Mouse (Mus musculus): Measurements from ENCODE around the gene Zfp771.
"Not testable (repeated sequence)": the region's sequence is repeated elsewhere in the genome, so short reads cannot be mapped to it uniquely, and the experiment has no call there.

Zfp771 gene

DNA sequence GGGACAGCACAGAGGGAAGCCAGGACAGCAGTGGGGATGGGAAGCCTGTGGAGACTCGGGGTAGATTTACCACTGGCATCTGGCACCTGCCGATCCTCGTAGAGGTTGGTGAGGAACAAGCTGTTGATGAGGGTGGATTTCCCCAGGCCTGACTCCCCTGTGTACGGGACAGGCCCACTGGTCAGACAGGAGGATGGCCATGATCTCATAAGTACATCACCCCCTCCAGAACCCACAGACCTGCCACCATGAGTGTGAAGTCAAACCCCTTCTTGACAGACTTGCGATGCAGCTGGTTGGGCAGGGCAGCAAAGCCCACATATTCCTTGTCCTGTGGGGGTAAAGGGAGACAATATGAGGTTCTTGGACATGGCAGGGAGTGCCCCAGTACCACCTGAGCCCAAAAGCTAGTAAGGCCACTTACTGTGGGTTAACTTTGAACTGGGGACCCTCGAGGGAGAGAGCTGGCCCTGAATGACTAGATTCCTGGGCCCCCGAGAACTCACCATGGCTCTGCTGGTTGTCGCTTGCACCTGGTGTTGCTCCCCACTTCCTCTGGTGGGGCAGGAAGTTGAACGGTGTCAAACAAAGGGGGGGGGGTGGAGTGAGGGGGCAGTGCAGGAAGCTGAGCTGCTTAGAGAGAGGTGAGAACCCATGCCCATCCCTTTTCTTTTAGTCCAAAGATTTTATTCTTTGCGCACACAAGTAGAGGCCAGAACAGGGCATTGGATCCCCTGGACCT is 26.0 kb upstream of the Zfp771 start:
- DNase-seq, result no peak

DNA sequence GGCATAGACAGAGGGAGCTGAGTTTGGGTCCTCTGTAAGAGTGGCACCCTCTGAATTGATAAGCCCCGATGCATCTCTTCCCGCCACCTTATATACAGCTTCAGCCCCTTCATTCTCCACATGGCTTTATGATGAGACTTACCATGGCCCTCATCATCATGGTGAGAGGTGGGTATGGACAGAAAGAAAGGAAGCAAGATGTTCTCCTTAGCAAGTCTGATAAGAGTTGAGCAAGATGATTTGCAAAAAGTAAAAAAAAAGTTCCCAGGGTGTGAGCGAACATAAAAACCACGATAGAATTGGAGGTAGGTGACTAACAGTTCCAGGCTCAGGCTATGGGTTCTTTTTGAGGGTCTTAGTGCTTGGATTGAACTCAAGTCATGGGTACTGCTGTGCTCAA is 25.4 kb upstream of the Zfp771 start:
- DNase-seq, result no peak

DNA sequence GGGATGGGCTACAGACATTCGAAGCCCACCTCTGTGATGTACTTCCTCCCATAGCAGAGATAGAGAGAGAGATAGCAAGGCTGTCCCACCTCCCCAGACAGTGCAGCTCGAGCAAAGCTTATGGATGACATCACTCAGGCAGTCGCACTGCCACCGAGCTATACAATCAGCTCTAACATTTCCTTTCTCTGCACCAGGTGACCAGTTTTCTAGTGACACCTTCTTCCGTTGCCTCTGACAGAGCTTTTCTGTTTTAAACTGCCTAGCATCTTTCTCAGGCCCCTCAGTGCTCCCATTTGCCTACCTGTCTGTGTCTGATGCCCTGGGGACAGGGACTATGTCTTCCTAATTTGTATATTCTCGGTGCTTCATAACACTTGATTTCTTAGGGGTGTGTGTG is 23.6 kb upstream of the Zfp771 start:
- no peak for DNase-seq

DNA sequence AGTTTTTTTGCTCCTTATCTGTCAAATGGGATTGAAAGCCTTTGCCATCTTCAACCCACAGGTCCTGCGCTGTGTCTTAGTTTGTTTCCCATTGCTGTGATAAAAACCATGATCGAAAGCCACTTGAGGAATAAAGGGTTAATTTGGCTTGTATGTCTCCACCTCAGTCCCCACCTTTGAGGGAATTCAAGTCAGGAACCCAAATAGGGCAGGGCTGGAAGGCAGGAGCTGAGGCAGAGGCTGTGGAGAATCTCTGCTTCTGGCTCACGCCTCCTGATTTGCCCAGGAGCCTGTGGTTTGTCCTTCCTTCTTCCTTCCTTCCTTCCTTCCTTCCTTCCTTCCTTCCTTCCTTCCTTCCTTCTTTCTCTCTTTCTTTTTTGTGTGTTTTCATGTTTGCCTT is 21.0 kb upstream of the Zfp771 start:
- DNase-seq, result no peak

DNA sequence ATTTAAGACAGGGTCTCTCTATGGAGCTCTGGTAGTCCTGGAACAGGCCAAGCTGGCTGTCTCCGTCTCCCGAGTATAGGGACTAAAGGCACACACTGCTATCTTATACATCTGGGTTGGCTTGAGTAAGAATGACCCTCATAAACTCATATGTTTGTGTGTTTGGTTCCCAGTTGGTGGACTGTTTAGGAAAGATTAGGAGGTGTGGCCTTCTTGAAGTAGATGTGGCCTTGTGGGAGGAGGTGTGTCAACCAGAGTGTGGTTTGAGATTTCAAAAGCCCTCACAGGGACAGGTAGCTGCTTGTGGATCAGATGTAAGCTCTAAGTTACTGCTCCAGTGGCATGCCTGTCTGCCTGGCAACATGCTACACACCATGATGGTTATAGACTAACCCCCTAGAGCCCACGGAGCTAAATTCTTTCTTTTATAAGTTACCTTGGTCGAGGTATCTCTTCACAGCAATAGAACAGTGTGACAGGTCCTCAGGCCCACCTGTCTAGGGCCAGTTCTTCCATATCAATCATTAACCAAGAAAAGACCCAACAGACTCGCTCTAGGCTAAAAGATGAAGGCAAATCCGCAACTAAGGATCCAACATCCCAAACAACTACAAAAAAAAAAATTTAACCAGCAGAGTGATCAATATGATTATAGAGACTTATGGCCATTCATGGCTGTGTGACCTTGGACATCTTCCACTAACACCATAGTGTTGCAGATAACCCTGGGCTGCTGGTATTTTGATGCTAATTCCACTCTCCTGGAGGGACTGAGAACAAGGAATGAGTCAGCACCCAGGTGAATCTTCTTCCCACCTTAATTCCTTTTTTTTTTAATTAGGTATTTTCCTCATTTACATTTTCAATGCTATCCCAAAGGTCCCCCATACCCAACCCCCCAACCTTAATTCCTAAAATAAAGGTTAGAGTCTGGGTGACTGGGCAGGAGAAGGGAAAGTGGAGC is 20.3 kb upstream of the Zfp771 start:
- DNase-seq, result no peak

DNA sequence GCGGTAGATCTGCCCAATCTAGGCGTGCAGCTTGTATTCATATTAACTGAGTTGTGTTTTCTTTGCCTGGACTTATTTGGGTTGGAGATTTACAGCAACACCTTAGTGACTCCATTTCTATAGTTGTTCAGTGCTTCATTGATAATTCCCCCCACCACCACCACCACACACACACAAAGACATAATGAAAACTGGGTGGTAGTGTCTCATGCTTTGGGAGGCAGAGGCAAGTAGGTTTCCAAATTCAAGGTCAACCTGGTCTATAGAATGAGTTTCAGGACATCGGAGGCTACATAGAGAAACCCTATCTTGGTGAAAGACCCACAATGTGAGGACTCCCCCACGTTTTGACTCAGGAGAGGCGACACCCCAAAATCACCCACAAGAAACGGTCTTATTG is 19.5 kb upstream of the Zfp771 start:
- no peak for DNase-seq

DNA sequence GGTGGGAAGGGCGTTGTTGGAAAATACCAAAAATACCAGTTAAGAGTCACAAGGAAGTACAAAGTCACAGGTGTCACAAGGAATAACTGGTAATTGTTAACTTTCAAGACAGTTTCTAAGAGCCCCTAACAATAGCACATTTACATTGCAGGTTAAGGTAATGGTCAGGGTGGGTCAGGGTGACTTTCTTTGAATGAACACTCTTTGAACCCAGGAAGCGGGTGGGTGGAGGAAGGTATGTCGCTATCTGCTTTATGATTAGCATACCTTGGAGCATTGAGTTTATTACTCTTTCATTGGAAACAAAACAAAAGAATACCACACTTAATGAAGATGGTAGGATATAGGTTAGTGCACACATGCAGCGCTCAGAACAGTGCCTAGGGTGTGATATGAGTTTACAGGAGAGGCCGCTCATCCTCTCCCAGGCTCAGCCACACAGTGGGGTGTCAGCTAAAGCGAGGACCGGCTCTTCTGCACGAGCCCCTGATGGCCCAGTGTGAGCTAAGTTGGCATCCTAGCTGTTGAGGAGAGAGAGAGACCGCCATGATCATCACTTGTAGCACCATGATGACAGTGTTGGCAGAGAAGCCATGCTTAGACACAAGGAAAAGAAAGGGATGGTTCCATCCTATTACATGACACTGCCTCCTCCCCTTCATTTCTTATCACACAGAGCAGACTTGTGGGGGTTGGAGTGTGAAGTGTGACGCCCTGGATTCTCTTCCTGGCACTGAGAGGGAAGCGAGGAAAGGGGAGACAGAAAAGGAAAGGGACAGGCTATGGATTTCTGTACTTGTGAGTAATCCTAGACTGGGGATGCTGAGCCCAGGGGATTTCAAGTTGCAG is 18.7 kb upstream of the Zfp771 start:
- no peak for DNase-seq

DNA sequence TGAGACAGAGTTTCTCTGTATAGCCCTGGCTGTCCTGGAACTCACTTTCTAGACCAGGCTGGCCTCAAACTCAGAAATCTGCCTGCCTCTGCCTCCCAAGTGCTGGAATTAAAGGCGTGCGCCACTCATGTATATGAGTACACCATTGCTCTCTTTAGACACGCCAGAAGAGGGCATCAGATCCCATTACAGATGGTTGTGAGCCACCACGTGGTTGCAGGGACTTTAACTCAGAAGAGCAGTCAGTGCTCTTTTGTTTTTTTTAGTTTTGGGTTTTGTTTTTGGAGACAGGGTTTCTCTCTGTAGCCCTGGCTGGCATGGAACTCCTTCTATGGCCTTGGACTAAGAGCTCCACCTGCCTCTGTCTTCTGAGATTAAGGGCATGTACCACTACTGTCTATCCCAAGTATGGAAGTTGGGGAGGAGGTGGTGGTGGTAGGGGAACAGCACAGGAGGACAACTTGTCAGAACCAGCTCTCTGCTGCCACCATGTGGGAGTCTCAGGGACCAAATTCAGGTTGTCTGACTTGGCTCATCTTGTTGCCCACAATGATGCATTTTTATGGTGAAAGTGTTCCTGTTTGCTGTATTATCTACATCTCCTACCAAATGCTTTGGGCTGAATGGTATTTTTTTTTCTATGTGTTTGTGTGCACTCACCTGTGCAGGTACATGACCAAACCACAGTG is 15.3 kb upstream of the Zfp771 start:
- DNase-seq, result peak; percentile 92 to 94

DNA sequence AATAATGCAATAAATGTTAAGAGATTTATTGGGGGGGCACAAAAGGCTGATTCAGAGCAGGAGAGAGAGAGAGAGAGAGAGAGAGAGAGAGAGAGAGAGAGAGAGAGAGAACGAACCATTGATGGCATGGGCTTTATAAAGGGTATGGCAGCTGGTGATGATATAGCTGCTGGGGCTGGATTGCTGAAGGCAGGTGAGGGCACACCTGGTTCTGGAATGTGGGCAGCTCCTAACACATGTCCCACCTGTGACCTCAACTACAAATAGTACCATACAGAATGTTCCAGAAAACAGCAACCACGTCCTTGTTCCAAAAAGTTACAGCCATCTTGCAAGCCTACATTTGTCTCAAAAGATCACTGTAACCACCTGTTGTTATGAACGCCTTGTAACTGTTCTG is 12.7 kb upstream of the Zfp771 start:
- DNase-seq, result no peak

DNA sequence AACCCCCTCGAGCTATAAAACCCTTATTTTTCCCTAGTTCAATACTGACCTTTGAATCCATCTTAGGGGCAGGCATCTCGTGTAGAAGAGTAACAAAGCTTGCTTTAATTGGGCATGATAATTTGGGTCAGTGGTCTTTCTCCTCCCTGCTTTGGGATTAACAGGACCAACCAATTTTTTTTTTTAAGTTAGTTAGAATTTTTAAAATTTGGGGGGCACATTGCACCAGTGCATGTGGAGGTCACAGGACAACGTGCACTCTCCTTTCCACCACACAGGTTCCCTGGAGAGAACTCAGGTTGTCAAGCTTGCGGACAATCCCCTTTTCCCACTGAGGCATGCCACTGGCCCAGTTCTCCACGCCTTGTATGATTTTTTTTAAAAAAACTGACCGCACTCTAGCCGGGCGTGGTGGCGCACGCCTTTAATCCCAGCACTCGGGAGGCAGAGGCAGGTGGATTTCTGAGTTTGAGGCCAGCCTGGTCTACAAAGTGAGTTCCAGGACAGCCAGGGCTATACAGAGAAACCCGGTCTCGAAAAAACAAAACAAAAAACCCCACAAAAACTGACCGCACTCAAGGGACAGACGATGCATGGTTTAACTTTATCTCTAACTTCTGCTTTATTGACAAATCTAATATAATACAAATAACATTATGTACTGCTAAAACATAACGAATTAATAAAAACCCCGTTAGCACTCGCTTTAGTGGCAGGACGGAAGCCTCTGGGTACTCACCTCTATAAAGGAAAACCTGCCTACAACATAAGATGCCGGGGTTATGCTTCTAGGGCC is 12.1 kb upstream of the Zfp771 start:
- peak in 1 of 2 experiments; percentile 18 for DNase-seq

DNA sequence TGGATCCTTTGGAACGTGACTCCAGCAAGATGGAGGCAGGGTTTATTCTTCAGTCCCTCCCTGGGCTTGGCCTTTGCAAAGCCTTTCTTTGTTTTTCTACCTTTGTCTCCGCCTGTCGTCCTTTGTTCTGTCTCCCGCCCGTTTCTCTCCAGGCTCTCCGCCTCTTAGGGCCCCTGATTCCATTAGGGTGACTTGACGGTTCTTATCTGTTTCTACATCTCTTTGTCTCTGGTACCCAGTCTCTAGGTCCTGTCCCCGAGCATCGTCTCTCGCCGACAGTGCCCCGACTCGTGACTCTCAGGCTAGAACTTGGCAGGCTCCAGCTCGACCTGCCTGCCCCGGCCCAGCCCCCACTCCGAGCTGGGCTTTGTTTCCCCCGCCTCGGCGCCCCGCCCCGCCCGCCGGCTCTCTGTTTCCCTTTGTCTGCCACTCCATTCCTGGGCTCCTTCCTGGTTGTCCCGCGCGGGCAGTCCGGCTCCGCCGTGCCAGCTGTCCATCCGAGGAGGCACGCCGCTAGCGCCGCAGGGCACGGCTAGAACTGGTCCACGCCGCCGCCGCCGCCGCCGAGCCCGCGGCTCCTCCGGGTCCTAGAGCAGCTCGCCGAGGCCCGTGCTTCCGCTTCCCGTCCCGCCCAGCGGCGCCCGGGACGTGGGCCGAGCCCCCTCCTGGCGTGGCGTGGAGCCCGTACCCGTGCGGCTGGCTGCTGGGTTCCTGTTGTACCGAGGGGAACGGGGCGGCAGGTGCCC is 11.3 kb upstream of the Zfp771 start, which contains the start of the genes Zfp553 and Sept1:
TSS of gene Zfp553 (plus strand) at position 440 of the 746 bp plus-strand sequence.
TSS of gene Sept1 (minus strand) at position 509 of the 746 bp plus-strand sequence.
- peak; percentile 93 to 94 for DNase-seq

DNA sequence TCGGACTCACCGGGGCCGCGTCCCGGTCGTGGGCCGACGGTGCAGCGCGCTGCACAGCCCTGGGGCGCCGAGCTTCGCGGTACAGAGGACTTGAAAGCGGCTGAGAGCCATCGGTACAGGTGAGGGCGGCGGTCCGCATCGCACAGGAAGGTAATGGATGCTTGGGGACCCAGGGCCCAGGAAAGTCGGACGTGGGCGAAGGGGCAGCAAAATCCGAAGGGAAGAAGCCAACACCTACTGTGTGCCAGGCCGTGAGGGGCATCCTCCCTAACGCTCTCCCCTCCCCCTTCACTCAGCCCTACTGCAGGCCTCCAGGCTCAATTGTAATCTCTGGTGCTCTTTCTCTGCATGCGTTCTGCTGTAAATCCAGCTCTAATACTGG is 10.7 kb upstream of the Zfp771 start:
- DNase-seq, result peak in 1 of 2 experiments; percentile 65

DNA sequence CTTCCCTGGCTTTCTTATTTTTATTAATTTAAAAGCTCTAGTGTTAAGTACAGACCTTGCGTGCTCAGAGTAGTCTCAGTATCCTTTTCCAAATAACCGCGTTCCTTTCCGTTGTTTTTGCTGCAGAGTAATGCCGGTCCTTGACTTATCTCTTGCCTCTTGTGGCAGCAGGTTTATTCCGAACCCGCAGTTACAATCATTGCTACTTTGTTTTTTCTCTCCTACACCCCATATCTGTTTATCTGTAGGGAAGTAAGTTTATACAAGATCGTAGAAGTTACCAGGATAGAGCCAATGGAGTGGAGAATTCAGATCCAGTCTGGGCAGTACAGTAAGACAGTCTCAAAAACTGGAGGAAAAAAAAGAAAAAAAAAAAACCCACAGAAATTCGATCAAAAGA is 10.3 kb upstream of the Zfp771 start:
- DNase-seq, result no peak

DNA sequence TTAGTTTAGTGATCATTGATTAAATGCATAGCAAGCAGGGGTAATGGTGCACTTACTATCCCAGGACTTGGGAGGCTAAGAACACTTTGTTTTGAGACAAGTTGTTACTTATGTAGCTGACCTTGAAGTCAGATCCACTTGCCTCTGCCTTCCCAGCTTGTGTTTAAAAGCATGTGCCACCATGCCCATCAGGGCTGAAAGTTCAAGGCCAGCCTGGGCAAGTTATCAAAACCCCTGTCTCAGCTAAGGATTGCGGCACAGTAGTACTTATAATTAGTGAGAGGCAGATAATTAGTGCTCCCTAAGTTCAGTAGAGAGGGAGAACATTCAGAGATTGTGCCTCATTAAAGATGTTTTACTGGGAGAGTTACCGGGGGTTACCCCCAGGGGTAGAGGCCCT is 9.3 kb upstream of the Zfp771 start:
- no peak for DNase-seq

DNA sequence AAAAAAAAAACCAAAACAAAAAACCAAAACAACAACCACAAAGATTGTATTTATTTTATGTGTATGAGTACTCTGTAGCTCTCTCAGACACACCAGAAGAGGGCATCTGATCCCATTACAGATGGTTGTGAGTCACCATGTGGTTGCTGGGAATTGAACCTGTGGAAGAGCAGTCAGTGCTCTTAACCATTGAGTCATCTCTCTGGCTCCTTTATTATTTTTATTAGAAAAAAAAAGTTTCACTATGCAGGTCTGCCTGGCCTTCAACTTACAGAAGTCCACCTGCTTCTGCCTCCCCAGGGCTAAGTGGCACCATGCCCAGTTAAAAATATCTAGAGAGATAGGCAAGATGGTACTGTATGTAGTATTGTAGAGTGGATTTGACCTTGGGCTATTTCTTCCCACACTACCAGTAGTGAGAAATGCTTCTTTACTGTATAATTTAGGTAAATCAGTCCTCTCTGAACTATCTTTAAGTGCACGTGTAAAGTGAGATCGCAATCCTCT is 660 bp upstream of the Zfp771 start:
- DNase-seq, result peak; percentile 36 to 53

DNA sequence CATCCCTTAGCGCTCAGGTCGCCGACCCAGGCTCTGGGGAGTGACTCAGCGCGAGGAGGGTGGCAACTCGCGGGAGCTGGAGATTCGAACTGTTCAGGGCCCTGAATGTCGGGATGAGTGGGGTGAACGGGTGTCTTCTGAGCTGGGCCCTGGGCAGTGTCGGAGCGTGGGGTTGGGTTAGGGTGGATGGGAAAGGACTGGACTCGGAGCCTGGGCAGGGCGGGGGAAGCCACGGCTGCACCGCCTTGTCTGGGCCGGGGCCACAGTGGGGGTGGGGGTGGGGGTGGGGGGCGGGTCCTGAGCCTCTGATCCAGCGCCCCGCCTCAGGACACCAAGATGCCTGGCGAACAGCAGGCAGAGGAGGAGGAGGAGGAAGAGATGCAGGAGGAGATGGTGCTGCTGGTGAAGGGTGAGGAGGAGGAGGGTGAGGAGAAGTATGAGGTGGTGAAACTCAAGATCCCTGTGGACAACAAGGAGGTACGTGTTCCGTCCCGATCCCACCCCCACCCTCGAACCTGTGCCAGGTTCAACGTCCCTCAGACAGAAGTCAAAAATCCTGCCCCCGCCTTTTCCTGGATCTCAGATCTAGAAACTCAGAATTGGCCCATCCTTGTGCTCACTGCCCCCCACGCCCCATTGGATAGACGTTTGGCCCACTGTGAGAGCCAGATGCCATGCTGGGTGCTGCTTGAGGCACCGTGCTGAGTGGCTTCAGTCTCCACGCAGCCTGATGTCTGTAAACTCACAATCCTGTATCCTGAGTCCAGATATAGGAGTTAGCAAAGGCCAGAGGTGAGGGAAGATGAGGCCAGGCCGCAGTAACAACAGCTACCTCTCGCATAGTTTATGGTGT is 810 bp downstream of the Zfp771 start:
- DNase-seq, result peak; percentile 57 to 75

DNA sequence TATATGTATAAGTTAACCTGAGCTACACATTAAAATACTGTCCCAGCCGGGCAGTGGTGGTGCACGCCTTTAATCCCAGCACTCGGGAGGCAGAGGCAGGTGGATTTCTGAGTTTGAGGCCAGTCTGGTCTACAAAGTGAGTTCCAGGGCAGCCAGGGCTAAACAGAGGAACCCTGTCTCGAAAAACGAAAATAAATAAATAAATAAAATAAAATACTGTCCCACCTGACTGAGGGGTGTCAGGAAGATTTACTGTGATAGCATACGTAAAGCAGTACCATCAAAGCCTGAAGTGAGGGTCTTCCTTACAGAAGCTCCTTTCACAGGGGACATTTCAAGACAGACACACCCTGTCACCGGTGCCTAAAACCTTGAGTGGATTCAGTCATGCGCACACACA is 6.4 kb downstream of the Zfp771 start:
- not testable (repeated sequence) for DNase-seq

DNA sequence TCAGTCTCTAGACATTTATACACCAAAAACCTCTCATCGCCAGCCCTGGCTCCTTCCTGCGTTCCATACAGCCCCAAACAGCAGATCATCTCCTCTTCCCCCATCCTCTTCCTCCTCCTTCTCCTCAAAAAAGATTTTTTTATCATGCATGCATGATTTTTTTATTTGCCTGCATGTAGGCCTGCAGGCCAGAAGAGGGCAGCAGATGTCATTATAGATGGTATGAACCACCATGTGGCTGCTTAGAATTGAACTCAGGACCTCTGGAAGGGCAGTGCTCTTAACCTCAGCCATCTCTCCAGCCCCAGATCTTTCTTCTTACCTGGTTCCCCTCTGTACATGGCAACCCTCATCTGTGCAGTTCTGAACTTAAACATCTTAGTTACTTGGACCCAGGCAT is 8.3 kb downstream of the Zfp771 start:
- peak; percentile 38 to 54 for DNase-seq

DNA sequence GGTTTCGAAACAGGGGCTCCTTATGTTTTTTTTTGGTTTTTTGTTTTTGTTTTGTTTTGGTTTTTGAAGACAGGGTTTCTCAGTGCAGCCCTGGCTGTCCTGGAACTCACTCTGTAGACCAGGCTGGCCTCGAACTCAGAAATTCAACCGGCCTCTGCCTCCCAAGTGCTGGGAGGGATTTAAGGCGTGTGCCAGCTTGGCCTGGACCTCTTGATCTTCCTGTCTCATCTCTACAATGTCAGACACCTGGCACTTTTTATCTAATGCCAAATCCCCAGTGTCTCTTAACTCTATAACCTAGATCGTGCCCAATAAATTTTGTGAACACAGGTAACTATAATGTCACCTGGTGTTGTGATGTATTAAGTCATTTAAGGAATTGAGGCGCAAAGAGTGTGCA is 9.3 kb downstream of the Zfp771 start:
- DNase-seq, result peak in 1 of 2 experiments; percentile 47
